Mouse (Mus musculus) bone marrow macrophage, adult 2 months (primary cell): ENCODE data around the gene Gm7970.
"Not testable (repeated sequence)": the region's sequence is repeated elsewhere in the genome, so short reads cannot be mapped to it uniquely, and the experiment has no call there.

Source experiments
- CTCF ChIP-seq: IDR thresholded peaks from 2 replicates; pipeline ENCODE4 v1.5.1; 2012; ENCODE audit warnings: low read depth, mild to moderate bottlenecking, low read length, moderate library complexity
- POLR2A ChIP-seq: IDR thresholded peaks from 2 replicates; pipeline ENCODE4 v1.6.1; 2012; ENCODE audit warnings: mild to moderate bottlenecking, low read depth, low read length, borderline replicate concordance

DNA sequence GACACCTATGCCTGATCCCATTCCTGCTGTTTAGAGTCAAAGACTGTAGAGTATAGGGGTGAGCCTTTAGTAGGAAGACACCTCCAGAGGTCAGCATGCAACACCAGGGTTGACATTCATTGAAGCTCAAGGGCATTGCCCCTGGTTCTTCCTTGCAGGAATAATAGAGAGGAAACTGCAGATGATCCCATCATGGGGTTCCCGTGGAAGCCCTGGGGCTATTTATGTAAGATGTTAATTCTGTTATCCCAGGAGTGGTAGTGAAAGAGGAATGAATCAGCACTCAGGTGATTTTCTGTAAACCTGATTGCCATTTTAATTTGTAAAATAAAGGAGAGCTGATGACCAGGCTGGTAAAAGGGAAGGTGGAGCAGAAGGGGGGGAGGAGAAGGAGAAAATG lies 31.0 kb upstream of the Gm7970 start:
- not testable (repeated sequence) for TF ChIP-seq CTCF, POLR2A
